Mouse (Mus musculus) ES-Bruce4 (cell line): ENCODE data around the gene Gprc5b. TPM values are rescaled to one million over a fixed set of nuclear protein-coding genes. Genes with fewer than 3 reads are reported as not detected.

ENCODE experiments used
- H3K27ac ChIP-seq: 2 replicates; pipeline ENCODE4 v1.5.1; 2012; ENCODE audit warnings: low read length, inconsistent platforms; ENCODE audit not compliant: insufficient read depth
- H3K27me3 ChIP-seq: 2 replicates; pipeline ENCODE4 v1.6.1; 2012; ENCODE audit warnings: mild to moderate bottlenecking, low read length, inconsistent platforms; ENCODE audit not compliant: control insufficient read depth, poor library complexity, insufficient read depth, severe bottlenecking
- H3K36me3 ChIP-seq: 2 replicates; pipeline ENCODE4 v1.6.1; 2012; ENCODE audit warnings: inconsistent platforms, mild to moderate bottlenecking, low read length, moderate library complexity; ENCODE audit not compliant: control insufficient read depth, poor library complexity, insufficient read depth, severe bottlenecking
- H3K4me1 ChIP-seq: one replicate; pipeline ENCODE4 v1.8.1; 2011; ENCODE audit warnings: low read length; ENCODE audit not compliant: control insufficient read depth, insufficient read depth
- H3K4me3 ChIP-seq: 2 replicates; pipeline ENCODE4 v1.5.1; 2011; ENCODE audit warnings: low read depth, mild to moderate bottlenecking, low read length
- H3K9ac ChIP-seq: 2 replicates; pipeline ENCODE4 v1.6.1; 2012; ENCODE audit warnings: low read depth, mild to moderate bottlenecking, inconsistent platforms; ENCODE audit not compliant: poor library complexity, severe bottlenecking
- H3K9me3 ChIP-seq: replicated peaks from 2 replicates; pipeline ENCODE4 v1.6.1; 2012; ENCODE audit warnings: mild to moderate bottlenecking, low read length, inconsistent platforms; ENCODE audit not compliant: control insufficient read depth, poor library complexity, insufficient read depth, severe bottlenecking
- CTCF ChIP-seq: IDR thresholded peaks from one replicate; pipeline ENCODE4 v1.8.1; 2011; ENCODE audit warnings: low read depth, low read length
- EP300 ChIP-seq: IDR thresholded peaks from 2 replicates; pipeline ENCODE4 v1.6.1; 2011; ENCODE audit warnings: low read depth, low read length; ENCODE audit not compliant: insufficient read depth
- POLR2A ChIP-seq: IDR thresholded peaks from one replicate; pipeline ENCODE4 v1.8.1; 2011; ENCODE audit warnings: low read length; ENCODE audit not compliant: insufficient read depth
- polyA plus RNA-seq: library from polyadenylated mRNA; stranded (reverse); fragments of >200 nt; gene quantifications from 2 replicates; pipeline ENCODE4 v1.2.4, GENCODE M21; 2011; ENCODE audit warnings: low read depth; ENCODE audit not compliant: missing spikeins, insufficient read depth, insufficient read length

The Gprc5b gene
- polyA plus RNA-seq, result 14.6 and 15.7 TPM in 2 replicates

- H3K4me3 ChIP-seq, result peak within 1 kb of the TSS; percentile 86
- TF ChIP-seq POLR2A (no peak), CTCF (no peak), EP300 (no peak)
- peaks cover 8% of the 10 kb centered on the region for H3K4me1 ChIP-seq
- no peaks in the 10 kb centered on the region for H3K9me3 ChIP-seq
- peaks cover 8% of the 10 kb centered on the region for H3K27me3 ChIP-seq
- peak within 1 kb of the TSS; percentile 88 for H3K9ac ChIP-seq
- no peak within 1 kb of the TSS for H3K27ac ChIP-seq
- no peaks in the 10 kb centered on the region for H3K36me3 ChIP-seq
These were observed at the start of gene Gprc5b for GRCm38 (mm10) chr7:118995007-118995406. Gprc5b (minus strand) TSS chr7:118995211.

DNA sequence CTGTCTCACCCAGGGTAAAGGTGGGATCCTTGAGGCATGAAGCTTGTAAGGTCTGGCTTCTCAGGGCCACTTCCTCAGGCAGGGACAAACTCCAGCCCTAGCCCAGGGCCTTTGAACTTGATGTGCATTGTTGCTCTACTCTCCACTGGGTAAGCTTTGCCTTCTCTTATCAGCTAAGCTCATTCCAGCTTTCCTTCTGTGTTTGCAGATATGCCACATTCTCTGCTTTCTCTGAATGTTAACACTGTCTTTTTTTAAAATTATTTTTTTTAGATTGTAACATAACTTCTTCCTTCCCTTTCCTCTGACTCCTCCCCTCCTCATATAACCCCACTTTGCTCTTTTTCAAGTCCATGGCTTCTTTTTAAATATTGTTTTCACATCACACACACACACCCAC is 46.5 kb upstream of the Gprc5b start:
- no peaks in the 10 kb centered on the region for H3K9me3 ChIP-seq
- no peak overlapping the region for H3K27ac ChIP-seq
- TF ChIP-seq POLR2A (no peak), EP300 (no peak), CTCF (no peak)
- H3K27me3 ChIP-seq, result no peaks in the 10 kb centered on the region
- no peaks in the 10 kb centered on the region for H3K4me1 ChIP-seq
- H3K36me3 ChIP-seq, result no peaks in the 10 kb centered on the region
- no peak overlapping the region for H3K9ac ChIP-seq
- no peak overlapping the region for H3K4me3 ChIP-seq

DNA sequence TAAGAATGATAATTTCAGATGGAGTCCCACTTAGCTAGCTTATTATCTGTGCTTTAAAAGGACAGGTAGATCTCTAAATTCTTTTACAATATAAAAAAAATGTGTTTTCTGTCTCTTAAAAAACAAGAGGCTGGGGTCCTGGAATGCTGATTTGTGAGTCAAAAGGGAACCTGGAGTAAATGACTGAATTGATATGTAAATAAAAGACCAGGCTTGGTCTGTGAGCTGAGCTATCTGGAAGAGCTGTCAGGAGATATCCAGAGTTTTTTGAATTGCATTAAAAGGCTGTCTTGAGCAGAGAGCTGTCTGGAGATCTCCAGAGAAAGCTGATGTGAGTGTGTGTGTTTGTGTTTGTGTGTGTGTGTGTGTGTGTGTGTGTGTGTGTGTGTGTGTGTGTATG is 42.6 kb upstream of the Gprc5b start:
- H3K27ac ChIP-seq, result no peak overlapping the region; the same call in 1 of the 2 replicates
- no peaks in the 10 kb centered on the region for H3K27me3 ChIP-seq
- H3K9ac ChIP-seq, result no peak overlapping the region
- H3K9me3 ChIP-seq, result no peaks in the 10 kb centered on the region
- no peaks in the 10 kb centered on the region for H3K4me1 ChIP-seq
- no peak for TF ChIP-seq POLR2A
- no peak for TF ChIP-seq EP300
- no peak for TF ChIP-seq CTCF
- no peak overlapping the region for H3K4me3 ChIP-seq
- no peaks in the 10 kb centered on the region for H3K36me3 ChIP-seq

GRCm38 (mm10) chr7:119034243-119034961 is 39.4 kb upstream of the Gprc5b start:
- H3K9me3 ChIP-seq, result no peaks in the 10 kb centered on the region
- H3K36me3 ChIP-seq, result no peaks in the 10 kb centered on the region
- H3K4me3 ChIP-seq, result no peak overlapping the region
- no peak overlapping the region for H3K27ac ChIP-seq
- no peaks in the 10 kb centered on the region for H3K4me1 ChIP-seq
- H3K9ac ChIP-seq, result no peak overlapping the region
- TF ChIP-seq CTCF, result no peak
- TF ChIP-seq EP300, result no peak
- TF ChIP-seq POLR2A, result no peak
- H3K27me3 ChIP-seq, result no peaks in the 10 kb centered on the region

- Histone ChIP-seq H3K27ac (no peak overlapping the region), H3K4me1 (peaks cover 3% of the 10 kb centered on the region), H3K9ac (no peak overlapping the region), H3K27me3 (no peaks in the 10 kb centered on the region), H3K36me3 (no peaks in the 10 kb centered on the region), H3K9me3 (no peaks in the 10 kb centered on the region), H3K4me3 (peak overlapping the region; percentile 35)
- TF ChIP-seq EP300 (0 out of 2 replicates have a peak, but pooled peaks have one; percentile 14), POLR2A (no peak), CTCF (peak; percentile 99)
These were observed 28.4 kb upstream of the Gprc5b start for GRCm38 (mm10) chr7:119023394-119023921.

DNA sequence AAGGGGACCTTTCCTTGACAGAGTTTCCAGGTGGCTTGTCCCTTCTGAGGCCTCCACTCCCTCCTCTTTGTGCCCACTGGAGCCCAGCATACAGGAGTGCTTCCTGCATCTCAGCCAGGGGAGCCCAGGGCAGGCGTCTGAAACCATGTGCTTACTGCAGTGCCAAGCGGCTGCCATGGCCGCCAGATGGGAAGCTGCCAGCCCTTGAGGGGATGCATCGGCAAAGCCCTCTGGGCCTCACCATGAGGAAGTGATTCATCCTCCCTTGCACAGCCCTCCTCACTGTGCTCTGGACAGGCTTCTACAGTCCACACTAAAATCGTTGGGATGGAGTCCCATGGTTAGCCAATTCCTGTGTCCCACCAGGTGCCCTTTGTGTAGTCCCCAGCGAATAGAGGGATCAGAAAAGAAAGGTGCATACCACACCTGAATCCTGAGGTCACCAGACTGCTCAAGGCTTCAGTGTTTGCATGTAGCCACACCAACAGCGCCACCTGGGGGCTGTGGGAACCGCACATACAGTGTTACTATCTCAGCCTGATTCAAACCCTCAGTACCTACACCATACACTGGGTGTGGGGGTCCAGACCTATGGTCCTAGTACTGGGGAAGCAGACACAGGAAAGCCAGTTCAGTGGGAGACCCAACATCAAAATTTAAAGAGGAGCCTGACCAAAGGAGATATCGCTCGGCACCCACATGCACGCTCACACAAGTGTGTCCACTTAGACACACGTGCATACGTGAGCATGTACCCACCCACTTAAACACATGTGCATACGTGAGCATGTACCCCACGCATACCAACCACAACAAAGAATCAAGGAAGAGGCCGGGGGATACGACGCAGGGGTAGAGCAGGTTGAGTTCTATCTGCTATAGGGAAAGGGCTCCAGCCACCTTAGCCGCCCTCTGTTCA is 27.5 kb upstream of the Gprc5b start:
- Histone ChIP-seq H3K9ac (no peak overlapping the region), H3K36me3 (no peaks in the 10 kb centered on the region), H3K27ac (no peak overlapping the region), H3K9me3 (no peaks in the 10 kb centered on the region), H3K4me1 (peaks cover 3% of the 10 kb centered on the region), H3K27me3 (no peaks in the 10 kb centered on the region), H3K4me3 (peak overlapping the region; percentile 14; the same call in 1 of the 2 replicates)
- TF ChIP-seq EP300, result no peak
- no peak for TF ChIP-seq POLR2A
- TF ChIP-seq CTCF, result peak; percentile 85
